Mouse (Mus musculus): Measurements from ENCODE around the gene Btbd9. TPM values are rescaled to one million over a fixed set of nuclear protein-coding genes. Genes with fewer than 3 reads are reported as not detected.

The Btbd9 gene
- polyA plus RNA-seq, 1 experiment from 2014 or later = 40.6 TPM

- DNase-seq (ENCODE audit: low spot score) (no peak), ATAC-seq (replicated peaks; ENCODE audit: insufficient number of reproducible peaks, low FRiP score, low TSS enrichment, low read depth) (no peak)
- H3K36me3 ChIP-seq (replicated peaks; ENCODE audit: control insufficient read depth, insufficient read depth, low read depth, low read length) = no peaks in the 10 kb centered on the region
- WGBS = 85% methylated on average over 7 of the region's 7 CpGs
- H3K4me3 ChIP-seq (ENCODE audit: low read depth, low read length) = no peak overlapping the region
- H3K4me1 ChIP-seq (ENCODE audit: control insufficient read depth, insufficient read depth, low read length) = no peaks in the 10 kb centered on the region; the same call in 1 of the 2 replicates
- no peak overlapping the region for H3K9ac ChIP-seq (replicated peaks; ENCODE audit: low read length)
- no peaks in the 10 kb centered on the region for H3K9me3 ChIP-seq (replicated peaks; ENCODE audit: control insufficient read depth, low read length)
- no peak overlapping the region for H3K27ac ChIP-seq (replicated peaks; ENCODE audit: low read depth, low read length)
- H3K4me2 ChIP-seq (ENCODE audit: low read depth, low read length) = no peak overlapping the region
- no peaks in the 10 kb centered on the region for H3K27me3 ChIP-seq (ENCODE audit: control insufficient read depth, insufficient read depth, low read length)
Observed at GRCm38 (mm10) chr17:30607330-30607729, 31.0 kb upstream of the Btbd9 start.

DNA sequence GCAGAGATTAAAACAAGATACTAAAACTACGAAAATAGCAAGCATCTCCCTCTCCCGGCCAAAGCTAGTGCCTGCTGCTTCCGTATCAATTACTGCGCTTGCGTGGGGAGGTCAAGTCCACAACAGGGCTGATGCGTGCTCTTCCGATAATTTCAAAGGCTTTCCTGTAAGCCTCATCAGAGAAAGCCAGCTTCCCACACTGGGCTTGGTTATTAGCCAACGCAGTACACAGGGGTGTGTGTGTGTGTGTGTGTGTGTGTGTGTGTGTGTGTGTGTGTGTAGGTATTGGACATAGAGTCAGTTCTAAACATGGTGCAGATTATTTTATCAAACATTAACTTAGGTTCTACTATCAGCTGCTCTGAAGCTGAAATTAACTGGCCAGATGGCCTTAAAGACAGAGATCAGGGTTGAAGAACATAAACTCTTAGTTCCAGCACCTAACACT, 30.4 kb upstream of the Btbd9 start:
- no peak for ATAC-seq (replicated peaks; ENCODE audit: insufficient number of reproducible peaks, low FRiP score, low TSS enrichment, low read depth)
- no peaks in the 10 kb centered on the region for H3K9me3 ChIP-seq (replicated peaks; ENCODE audit: control insufficient read depth, low read length)
- WGBS = 89% methylated on average over 8 of the region's 8 CpGs
- H3K4me1 ChIP-seq (ENCODE audit: control insufficient read depth, insufficient read depth, low read length) = no peaks in the 10 kb centered on the region; the same call in 1 of the 2 replicates
- H3K4me2 ChIP-seq (ENCODE audit: low read depth, low read length) = no peak overlapping the region
- no peaks in the 10 kb centered on the region; the same call in 1 of the 2 replicates for H3K36me3 ChIP-seq (replicated peaks; ENCODE audit: control insufficient read depth, insufficient read depth, low read depth, low read length)
- no peak overlapping the region for H3K27ac ChIP-seq (replicated peaks; ENCODE audit: low read depth, low read length)
- H3K27me3 ChIP-seq (ENCODE audit: control insufficient read depth, insufficient read depth, low read length) = no peaks in the 10 kb centered on the region
- no peak overlapping the region for H3K9ac ChIP-seq (replicated peaks; ENCODE audit: low read length)
- no peak for DNase-seq (ENCODE audit: low spot score)
- no peak overlapping the region for H3K4me3 ChIP-seq (ENCODE audit: low read depth, low read length)

- Histone ChIP-seq H3K27ac (replicated peaks; ENCODE audit: low read depth, low read length) (no peak overlapping the region), H3K36me3 (replicated peaks; ENCODE audit: control insufficient read depth, insufficient read depth, low read depth, low read length) (no peaks in the 10 kb centered on the region; the same call in 1 of the 2 replicates), H3K4me3 (ENCODE audit: low read depth, low read length) (no peak overlapping the region), H3K27me3 (ENCODE audit: control insufficient read depth, insufficient read depth, low read length) (no peaks in the 10 kb centered on the region), H3K9me3 (replicated peaks; ENCODE audit: control insufficient read depth, low read length) (no peaks in the 10 kb centered on the region), H3K4me1 (ENCODE audit: control insufficient read depth, insufficient read depth, low read length) (no peaks in the 10 kb centered on the region; the same call in 1 of the 2 replicates), H3K9ac (replicated peaks; ENCODE audit: low read length) (no peak overlapping the region), H3K4me2 (ENCODE audit: low read depth, low read length) (no peak overlapping the region)
- WGBS = 90% methylated on average over 11 of the region's 11 CpGs
- ATAC-seq (replicated peaks; ENCODE audit: insufficient number of reproducible peaks, low FRiP score, low TSS enrichment, low read depth) = no peak
- no peak for DNase-seq (ENCODE audit: low spot score)
Observed at GRCm38 (mm10) chr17:30606206-30606605, 29.9 kb upstream of the Btbd9 start.

DNA sequence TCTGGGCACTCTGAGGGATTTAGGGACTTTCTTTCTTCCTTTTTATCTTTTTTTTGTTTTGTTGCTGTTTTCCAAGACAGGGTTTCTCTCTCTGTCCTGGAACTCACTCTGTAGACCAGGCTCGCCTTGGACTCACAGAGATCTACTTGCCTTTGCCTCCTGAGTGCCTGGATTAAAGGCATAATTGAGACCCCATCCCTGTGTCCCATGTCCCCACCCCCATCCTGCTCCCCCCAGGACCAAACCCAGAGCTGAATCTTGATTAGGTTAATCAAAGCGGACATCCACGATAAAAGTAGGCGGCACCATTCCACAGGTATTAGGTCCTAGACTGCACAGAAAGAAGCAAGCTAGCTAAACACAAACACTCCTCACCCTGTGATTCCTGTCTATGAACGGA, 28.7 kb upstream of the Btbd9 start:
- Histone ChIP-seq H3K36me3 (replicated peaks; ENCODE audit: control insufficient read depth, insufficient read depth, low read depth, low read length) (no peaks in the 10 kb centered on the region; the same call in 1 of the 2 replicates), H3K4me2 (ENCODE audit: low read depth, low read length) (no peak overlapping the region), H3K27me3 (ENCODE audit: control insufficient read depth, insufficient read depth, low read length) (no peaks in the 10 kb centered on the region), H3K9ac (replicated peaks; ENCODE audit: low read length) (no peak overlapping the region), H3K4me1 (ENCODE audit: control insufficient read depth, insufficient read depth, low read length) (no peaks in the 10 kb centered on the region; the same call in 1 of the 2 replicates), H3K27ac (replicated peaks; ENCODE audit: low read depth, low read length) (no peak overlapping the region), H3K4me3 (ENCODE audit: low read depth, low read length) (no peak overlapping the region), H3K9me3 (replicated peaks; ENCODE audit: control insufficient read depth, low read length) (no peaks in the 10 kb centered on the region)
- WGBS = 74% methylated on average over 5 of the region's 5 CpGs
- no peak for DNase-seq (ENCODE audit: low spot score)
- no peak for ATAC-seq (replicated peaks; ENCODE audit: insufficient number of reproducible peaks, low FRiP score, low TSS enrichment, low read depth)

DNA sequence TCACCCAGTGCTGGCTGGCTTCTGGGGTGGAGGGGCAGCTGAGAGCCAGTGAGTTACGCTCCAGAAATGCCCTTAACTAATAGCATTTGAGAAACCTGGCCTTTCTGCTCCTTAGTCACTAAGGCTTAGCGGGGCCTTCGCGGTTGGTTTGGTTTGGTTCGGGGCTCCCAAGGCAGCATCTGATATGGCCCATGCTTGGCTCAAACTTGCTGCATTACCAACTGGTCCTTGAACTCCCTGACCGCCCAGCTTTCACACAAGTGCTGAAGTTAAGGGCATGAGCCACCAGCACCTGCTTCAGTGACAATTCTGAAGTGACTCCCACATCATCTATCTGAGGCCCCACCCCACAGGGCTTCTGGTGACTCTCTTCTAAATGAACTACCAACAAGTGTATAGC, 28.0 kb upstream of the Btbd9 start:
- H3K27ac ChIP-seq (replicated peaks; ENCODE audit: low read depth, low read length) = no peak overlapping the region
- no peak overlapping the region for H3K4me2 ChIP-seq (ENCODE audit: low read depth, low read length)
- H3K36me3 ChIP-seq (replicated peaks; ENCODE audit: control insufficient read depth, insufficient read depth, low read depth, low read length) = no peaks in the 10 kb centered on the region; the same call in 1 of the 2 replicates
- no peaks in the 10 kb centered on the region for H3K9me3 ChIP-seq (replicated peaks; ENCODE audit: control insufficient read depth, low read length)
- no peak overlapping the region for H3K9ac ChIP-seq (replicated peaks; ENCODE audit: low read length)
- no peak for ATAC-seq (replicated peaks; ENCODE audit: insufficient number of reproducible peaks, low FRiP score, low TSS enrichment, low read depth)
- H3K27me3 ChIP-seq (ENCODE audit: control insufficient read depth, insufficient read depth, low read length) = no peaks in the 10 kb centered on the region
- WGBS = 92% methylated on average over 6 of the region's 6 CpGs
- no peak overlapping the region for H3K4me3 ChIP-seq (ENCODE audit: low read depth, low read length)
- DNase-seq (ENCODE audit: low spot score) = no peak
- no peaks in the 10 kb centered on the region; the same call in 1 of the 2 replicates for H3K4me1 ChIP-seq (ENCODE audit: control insufficient read depth, insufficient read depth, low read length)

DNA sequence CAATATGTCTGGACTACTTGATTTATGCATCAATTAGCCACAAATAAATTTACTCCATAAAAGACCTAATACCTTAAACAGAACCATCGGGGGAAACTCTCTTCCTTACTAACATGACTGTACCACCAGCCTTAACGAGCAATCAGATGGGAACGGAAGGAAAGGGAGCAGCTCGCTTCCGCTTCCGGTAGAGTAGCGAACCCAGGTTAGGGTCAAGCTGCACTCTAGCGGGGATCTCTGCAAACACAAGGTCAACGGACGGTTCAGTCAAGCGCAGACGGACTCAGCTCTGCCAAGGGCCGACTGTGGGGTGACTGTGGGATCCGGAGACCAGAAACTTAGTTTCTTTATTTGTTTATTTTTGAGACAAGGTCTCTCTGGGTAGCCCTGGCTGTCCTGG, 25.9 kb upstream of the Btbd9 start:
- no peak overlapping the region for H3K4me3 ChIP-seq (ENCODE audit: low read depth, low read length)
- no peak overlapping the region for H3K27ac ChIP-seq (replicated peaks; ENCODE audit: low read depth, low read length)
- no peaks in the 10 kb centered on the region for H3K4me1 ChIP-seq (ENCODE audit: control insufficient read depth, insufficient read depth, low read length)
- ATAC-seq (replicated peaks; ENCODE audit: insufficient number of reproducible peaks, low FRiP score, low TSS enrichment, low read depth) (no peak), DNase-seq (ENCODE audit: low spot score) (no peak)
- no peaks in the 10 kb centered on the region for H3K9me3 ChIP-seq (replicated peaks; ENCODE audit: control insufficient read depth, low read length)
- H3K36me3 ChIP-seq (replicated peaks; ENCODE audit: control insufficient read depth, insufficient read depth, low read depth, low read length) = peaks cover under 1% of the 10 kb centered on the region
- H3K4me2 ChIP-seq (ENCODE audit: low read depth, low read length) = no peak overlapping the region
- 95% methylated on average over 14 of the region's 14 CpGs for WGBS
- no peaks in the 10 kb centered on the region for H3K27me3 ChIP-seq (ENCODE audit: control insufficient read depth, insufficient read depth, low read length)
- no peak overlapping the region for H3K9ac ChIP-seq (replicated peaks; ENCODE audit: low read length)

DNA sequence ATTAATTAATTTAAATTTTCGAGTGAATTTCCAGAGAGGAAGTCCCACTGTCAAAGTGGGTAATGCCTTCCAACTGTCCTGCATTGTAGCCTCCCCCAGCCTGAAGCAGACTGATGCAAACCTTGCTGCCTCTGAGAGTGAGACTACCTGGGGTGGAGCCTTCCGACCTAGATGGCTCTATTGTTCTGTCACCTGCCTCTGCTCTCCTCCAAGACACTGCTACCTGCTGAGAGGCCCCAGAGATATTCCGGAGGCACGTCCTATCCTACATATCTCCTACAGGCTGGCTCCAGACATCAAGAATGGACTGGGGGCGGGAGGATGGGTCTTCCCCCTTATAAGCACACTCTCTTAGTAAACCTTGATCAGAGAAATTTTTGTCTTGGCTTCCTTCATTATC, 22.0 kb upstream of the Btbd9 start:
- H3K36me3 ChIP-seq (replicated peaks; ENCODE audit: control insufficient read depth, insufficient read depth, low read depth, low read length) = peaks cover 3% of the 10 kb centered on the region
- no peak overlapping the region for H3K27ac ChIP-seq (replicated peaks; ENCODE audit: low read depth, low read length)
- no peaks in the 10 kb centered on the region for H3K9me3 ChIP-seq (replicated peaks; ENCODE audit: control insufficient read depth, low read length)
- H3K27me3 ChIP-seq (ENCODE audit: control insufficient read depth, insufficient read depth, low read length) = no peaks in the 10 kb centered on the region
- WGBS = 71% methylated on average over 5 of the region's 5 CpGs
- no peak overlapping the region for H3K4me3 ChIP-seq (ENCODE audit: low read depth, low read length)
- H3K4me1 ChIP-seq (ENCODE audit: control insufficient read depth, insufficient read depth, low read length) = no peaks in the 10 kb centered on the region
- no peak overlapping the region for H3K4me2 ChIP-seq (ENCODE audit: low read depth, low read length)
- ATAC-seq (replicated peaks; ENCODE audit: insufficient number of reproducible peaks, low FRiP score, low TSS enrichment, low read depth) (no peak), DNase-seq (ENCODE audit: low spot score) (no peak)
- no peak overlapping the region for H3K9ac ChIP-seq (replicated peaks; ENCODE audit: low read length)

- no peak for DNase-seq (ENCODE audit: low spot score)
Observed at GRCm38 (mm10) chr17:30597786-30598185, 21.5 kb upstream of the Btbd9 start.

More at GRCm38 (mm10) chr17:30597786-30598185, 21.5 kb upstream of the Btbd9 start:
- H3K27me3 ChIP-seq (ENCODE audit: control insufficient read depth, insufficient read depth, low read length) = no peaks in the 10 kb centered on the region
- H3K4me2 ChIP-seq (ENCODE audit: low read depth, low read length) = no peak overlapping the region
- ATAC-seq (replicated peaks; ENCODE audit: insufficient number of reproducible peaks, low FRiP score, low TSS enrichment, low read depth) = no peak
- no peaks in the 10 kb centered on the region for H3K9me3 ChIP-seq (replicated peaks; ENCODE audit: control insufficient read depth, low read length)
- H3K9ac ChIP-seq (replicated peaks; ENCODE audit: low read length) = no peak overlapping the region
- no peaks in the 10 kb centered on the region for H3K4me1 ChIP-seq (ENCODE audit: control insufficient read depth, insufficient read depth, low read length)
- H3K27ac ChIP-seq (replicated peaks; ENCODE audit: low read depth, low read length) = no peak overlapping the region
- 94% methylated on average over 9 of the region's 9 CpGs for WGBS
- H3K4me3 ChIP-seq (ENCODE audit: low read depth, low read length) = no peak overlapping the region
- H3K36me3 ChIP-seq (replicated peaks; ENCODE audit: control insufficient read depth, insufficient read depth, low read depth, low read length) = peaks cover 3% of the 10 kb centered on the region
